Mouse (Mus musculus) spleen, postnatal 10 days (tissue): ENCODE measurements at regions not wholly inside any gene's neighbourhood (a gene's known extent, or its start where the extent isn't known, plus 50 kb on each side); places are given as distances from the start of the nearest gene placed in this dataset.

Experiments used
- DNase-seq, 2 experiments: peaks; one replicate each; pipeline ENCODE4 v3.0.0; 2021 to 2022; ENCODE audit warnings: low spot score in 2 of 2

GRCm38 (mm10) chr8:115478406-115479060, 229.1 kb downstream of the Maf start:
- no peak for DNase-seq

- no peak for DNase-seq
These were observed 231.5 kb downstream of the Maf start for GRCm38 (mm10) chr8:115476071-115476470.

GRCm38 (mm10) chr8:115475156-115475555, 232.4 kb downstream of the Maf start:
- no peak for DNase-seq

- DNase-seq, result no peak
These were observed 233.6 kb downstream of the Maf start for GRCm38 (mm10) chr8:115473974-115474373.

GRCm38 (mm10) chr8:115466553-115466952, 241.0 kb downstream of the Maf start:
- DNase-seq, result no peak

GRCm38 (mm10) chr8:115466122-115466521, 241.5 kb downstream of the Maf start:
- DNase-seq, result no peak

GRCm38 (mm10) chr8:115462657-115463056, 244.9 kb downstream of the Maf start:
- no peak for DNase-seq

- no peak for DNase-seq
These were observed 249.5 kb downstream of the Maf start for GRCm38 (mm10) chr8:115458119-115458518.

GRCm38 (mm10) chr8:115450789-115451188, 256.8 kb downstream of the Maf start:
- no peak for DNase-seq

- no peak for DNase-seq
These were observed 259.2 kb downstream of the Maf start for GRCm38 (mm10) chr8:115448367-115448766.

GRCm38 (mm10) chr8:115444519-115444918, 263.1 kb downstream of the Maf start:
- DNase-seq, result no peak

GRCm38 (mm10) chr8:115441943-115442550, 265.5 kb downstream of the Maf start:
- DNase-seq, result no peak

GRCm38 (mm10) chr8:115441323-115441722, 266.3 kb downstream of the Maf start:
- DNase-seq, result no peak

- no peak for DNase-seq
These were observed 267.4 kb downstream of the Maf start for GRCm38 (mm10) chr8:115440151-115440550.

GRCm38 (mm10) chr8:115439512-115439911, 268.1 kb downstream of the Maf start:
- no peak for DNase-seq

- DNase-seq, result no peak
These were observed 269.6 kb downstream of the Maf start for GRCm38 (mm10) chr8:115437956-115438355.

GRCm38 (mm10) chr8:115436356-115436721, 271.3 kb downstream of the Maf start:
- no peak for DNase-seq

- DNase-seq, result no peak
These were observed 271.8 kb downstream of the Maf start for GRCm38 (mm10) chr8:115435720-115436355.

GRCm38 (mm10) chr8:115432396-115433040, 275.1 kb downstream of the Maf start:
- DNase-seq, result no peak

- DNase-seq, result no peak
These were observed 276.8 kb downstream of the Maf start for GRCm38 (mm10) chr8:115430793-115431192.

GRCm38 (mm10) chr8:115429291-115429883, 278.2 kb downstream of the Maf start:
- DNase-seq, result no peak
